In the genomic region with DNA sequence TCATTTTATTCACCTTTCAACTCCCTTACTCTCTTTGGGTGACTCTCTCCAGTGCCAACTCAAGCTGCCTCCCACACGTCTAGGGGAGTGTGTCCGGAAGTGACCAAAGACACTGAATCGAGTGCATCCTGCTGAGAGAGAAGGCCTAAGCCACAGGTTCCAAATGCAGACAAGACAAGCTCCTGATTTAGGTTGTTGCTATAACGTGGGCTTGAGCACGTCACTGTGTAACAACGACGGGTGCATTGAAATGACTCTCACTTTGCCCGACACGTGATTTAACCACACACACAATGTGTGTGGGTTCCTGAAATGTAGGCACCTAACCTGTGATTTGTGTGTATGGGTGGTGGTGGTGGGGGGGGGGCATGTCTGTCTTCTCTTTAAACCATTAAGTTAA, we compare ENCODE assay signal across 17 mouse cellular contexts. TPM values are rescaled to one million over a fixed set of nuclear protein-coding genes. Genes with fewer than 3 reads are reported as not detected.
A peak's percentile ranks its signal among the peaks of the same experiment; 100 is the strongest.
DNase-seq lines count a peak whose midpoint lies in the region; ATAC-seq and TF ChIP-seq lines count a peak whose summit lies in the region.
"Had no signal": no experiment of that assay in that cellular context is flagged by ENCODE, and none has a peak within 500 bp of the region (broad histone marks: within the 10 kb centered on the region; RNA-seq: fewer than 3 reads in every experiment).

No protein-coding gene starts in this region.

- H3K4me1 ChIP-seq in kidney, postnatal 0 days (replicated peaks; ENCODE audit: insufficient read depth, low read length) = peaks cover 11% of the 10 kb centered on the region; the same call in 1 of the 2 replicates

- intact Hi-C loops in gastrocnemius, postnatal 14 days (cut with DNase I; ENCODE audit: low total_unique reads) = no loop called here

- H3K36me3 ChIP-seq in kidney, postnatal 0 days (ENCODE audit: insufficient read depth, low read length) = no peaks in the 10 kb centered on the region
- H3K36me3 ChIP-seq: embryonic facial prominence, embryonic 15.5 days; heart, embryonic 15.5 days; midbrain, embryonic 15.5 days had no signal

- peak; percentile 25 for DNase-seq in kidney, postnatal 0 days (ENCODE audit: low spot score)
- no peak for DNase-seq in kidney, postnatal 14 days
- peak; percentile 37 for DNase-seq in thymus, postnatal 14 days
- DNase-seq in gastrocnemius, postnatal 14 days = no peak
- DNase-seq in layer of hippocampus, adult 18-20 months (ENCODE audit: low spot score in 2 of 2) = no peak
- DNase-seq: adrenal gland, postnatal 25 days; cerebellum, postnatal 10 days; gastrocnemius, adult 2 months; heart, adult 18-20 months; lung, postnatal 10 days had no signal

- no peak overlapping the region for H3K27ac ChIP-seq in kidney, postnatal 0 days
- H3K27ac ChIP-seq: embryonic facial prominence, embryonic 15.5 days; gastrocnemius, adult 2 months; heart, embryonic 15.5 days; midbrain, embryonic 15.5 days had no signal

- no peaks in the 10 kb centered on the region for H3K9me3 ChIP-seq in kidney, postnatal 0 days (replicated peaks; ENCODE audit: low read length)
- H3K9me3 ChIP-seq: embryonic facial prominence, embryonic 15.5 days; heart, embryonic 15.5 days; midbrain, embryonic 15.5 days had no signal

- H3K4me3 ChIP-seq in kidney, postnatal 0 days (replicated peaks; ENCODE audit: low read depth, low read length) = no peak overlapping the region
- H3K4me3 ChIP-seq: embryonic facial prominence, embryonic 15.5 days; gastrocnemius, adult 2 months; heart, embryonic 15.5 days; megakaryocyte, embryonic 14.5 days; midbrain, embryonic 15.5 days had no signal

- WGBS in kidney, postnatal 0 days = 42% methylated on average over 9 of the region's 9 CpGs

- H3K9ac ChIP-seq in kidney, postnatal 0 days (ENCODE audit: low read depth, low read length) = no peak overlapping the region
- H3K9ac ChIP-seq: embryonic facial prominence, embryonic 15.5 days; heart, embryonic 15.5 days; midbrain, embryonic 15.5 days had no signal

- no peak overlapping the region for H3K4me2 ChIP-seq in kidney, postnatal 0 days (ENCODE audit: low read length)
- H3K4me2 ChIP-seq: embryonic facial prominence, embryonic 15.5 days; heart, embryonic 15.5 days had no signal

- no peak for TF ChIP-seq CTCF in kidney, postnatal 0 days (IDR thresholded peaks at IDR 0.05; ENCODE audit: low read depth)

- H3K27me3 ChIP-seq in kidney, postnatal 0 days (ENCODE audit: insufficient read depth, low read length) = no peaks in the 10 kb centered on the region
- H3K27me3 ChIP-seq: embryonic facial prominence, embryonic 15.5 days; heart, embryonic 15.5 days; midbrain, embryonic 15.5 days had no signal

- no peak for ATAC-seq in kidney, postnatal 0 days (replicated peaks; ENCODE audit: low FRiP score, low read depth)
- ATAC-seq in CD4-positive, CD25-positive, alpha-beta regulatory T cell, adult 4 months = peak; percentile 48
- ATAC-seq in granulocyte monocyte progenitor cell, adult 5-6 weeks (replicated peaks; ENCODE audit: poor library complexity, severe bottlenecking) = peak; percentile 28
- ATAC-seq: intestine, embryonic 16.5 days; midbrain, embryonic 15.5 days had no signal

RNA-seq across cellular contexts. Expression of a gene that starts 3.4 kb away (rescaled TPM):
- polyA plus RNA-seq in kidney, postnatal 0 days (2015; fragmentation: Nextera tagmentation; extraction: Ambion mirVana) = 42.0 and 43.7 TPM in 2 replicates
- polyA plus RNA-seq in CD4-positive, CD25-positive, alpha-beta regulatory T cell, adult 4 months (2017; shearing (Covaris generic)) = 1 to 10 TPM; 2.4 to 4.8 TPM
- total RNA-seq in granulocyte monocyte progenitor cell, adult 5-6 weeks (2014; fragmentation: Nextera tagmentation) = 25.3 and 43.8 TPM in 2 replicates
- 3.5 and 6.2 TPM in 2 replicates for total RNA-seq in granulocyte monocyte progenitor cell, adult 5-6 weeks (2017)
- 1 to 10 TPM; 4.3 to 5.2 TPM for total RNA-seq in gastrocnemius, postnatal 14 days (2021)
- total RNA-seq in layer of hippocampus, adult 18-20 months (2021) = 10 to 100 TPM; 58.7 to 60.7 TPM

Comparison
In these comparisons a context has a peak if more than half of its experiments do, and no peak if none do; other contexts are left out.
1. DNase-seq: peak in kidney, postnatal 0 days (single experiment) and thymus, postnatal 14 days (single experiment); none in kidney, postnatal 14 days (single experiment), gastrocnemius, postnatal 14 days (single experiment) and layer of hippocampus, adult 18-20 months (0 of 2).